Mouse (Mus musculus) 3134 (cell line): Measurements from ENCODE around the gene Gm7324.
"Not testable (repeated sequence)": the region's sequence is repeated elsewhere in the genome, so short reads cannot be mapped to it uniquely, and the experiment has no call there.

ENCODE experiments used
- DNase-seq: peaks from one replicate; pipeline ENCODE4 v3.0.0-alpha.2; 2011; ENCODE audit warnings: low spot score; ENCODE audit not compliant: insufficient read length; ENCODE audit errors: extremely low read depth

Gene Gm7324

DNA sequence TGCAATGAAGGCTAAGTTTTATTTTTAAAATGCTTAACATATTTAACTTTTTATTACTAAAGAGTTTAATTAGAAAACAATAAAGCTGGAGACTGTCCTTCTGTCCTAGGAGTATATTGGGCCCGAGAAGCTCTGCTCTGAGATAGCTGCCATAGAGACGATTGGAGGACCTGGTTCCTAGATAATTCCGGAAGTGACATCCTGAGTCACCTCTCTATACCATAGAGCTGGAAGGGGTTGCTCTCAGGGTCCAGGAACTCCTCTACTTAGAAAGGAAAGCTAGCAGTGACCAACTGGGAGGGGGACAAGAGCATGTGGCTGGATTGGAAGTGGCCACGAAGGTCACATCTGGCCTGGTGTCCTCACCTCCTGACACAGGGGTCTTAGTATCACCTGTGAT is at the start of gene Gm7324:
Gene Gm7324, plus strand, starts transcription at position 208 of the 400 bp plus-strand sequence.
- DNase-seq = peak; percentile 61

DNA sequence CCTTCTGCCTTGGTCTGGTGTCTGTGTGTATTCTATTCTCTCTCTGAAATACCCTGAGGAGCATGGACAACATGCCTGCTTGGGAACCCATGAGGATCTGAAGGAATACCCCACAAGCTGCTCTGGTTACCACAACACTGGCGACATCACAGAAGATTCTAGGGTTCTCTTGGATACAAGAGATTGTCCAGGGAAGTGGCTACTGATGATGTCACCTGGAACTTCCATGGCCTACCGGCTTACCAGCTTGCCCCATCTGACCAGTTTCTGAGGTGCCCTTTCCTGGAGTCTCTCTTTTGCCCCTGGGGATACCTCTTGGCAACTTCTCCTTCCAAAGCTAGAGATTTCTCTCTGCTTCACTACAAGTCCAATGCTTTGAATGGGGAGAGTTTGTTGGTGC is 20.5 kb upstream of the Gm7324 start, which contains the start of gene Gm8165:
Gene Gm8165, minus strand, starts transcription at position 101 of the 400 bp plus-strand sequence.
- DNase-seq = not testable (repeated sequence)

DNA sequence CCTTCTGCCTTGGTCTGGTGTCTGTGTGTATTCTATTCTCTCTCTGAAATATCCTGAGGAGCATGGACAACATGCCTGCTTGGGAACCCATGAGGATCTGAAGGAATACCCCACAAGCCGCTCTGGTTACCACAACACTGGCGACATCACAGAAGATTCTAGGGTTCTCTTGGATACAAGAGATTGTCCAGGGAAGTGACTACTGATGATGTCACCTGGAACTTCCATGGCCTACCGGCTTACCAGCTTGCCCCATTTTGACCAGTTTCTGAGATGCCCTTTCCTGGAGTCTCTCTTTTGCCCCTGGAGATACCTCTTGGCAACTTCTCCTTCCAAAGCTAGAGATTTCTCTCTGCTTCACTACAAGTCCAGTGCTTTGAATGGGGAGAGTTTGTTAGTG is 29.8 kb downstream of the Gm7324 start, which contains the start of gene Gm16506:
Gene Gm16506, minus strand, starts transcription at position 101 of the 400 bp plus-strand sequence.
- DNase-seq = not testable (repeated sequence)

DNA sequence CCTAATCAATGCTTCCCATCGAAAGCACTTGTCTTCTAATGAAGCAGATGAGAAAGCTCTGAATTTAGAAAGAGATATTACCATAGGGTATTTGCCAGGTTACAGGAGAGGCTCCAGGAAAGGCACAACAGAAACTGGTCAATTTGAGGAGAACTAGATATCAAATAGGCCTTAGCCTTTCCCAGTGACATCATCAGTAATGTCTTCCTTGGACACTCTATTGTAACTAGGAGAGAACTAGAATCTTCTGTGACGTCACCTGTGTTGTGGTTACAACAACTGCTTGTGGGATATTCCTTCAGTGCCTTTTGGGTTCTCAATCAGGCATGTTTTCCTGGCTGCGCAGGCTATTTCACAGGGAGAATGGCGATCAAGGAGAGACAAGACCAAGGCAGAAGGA is 49.9 kb downstream of the Gm7324 start, which contains the start of gene Gm6526:
Gene Gm6526, plus strand, starts transcription at position 301 of the 400 bp plus-strand sequence.
- DNase-seq = not testable (repeated sequence)
